Mouse (Mus musculus): ENCODE measurements around the gene Mtmr11.
"Not testable (repeated sequence)": the region's sequence is repeated elsewhere in the genome, so short reads cannot be mapped to it uniquely, and the experiment has no call there.

DNA sequence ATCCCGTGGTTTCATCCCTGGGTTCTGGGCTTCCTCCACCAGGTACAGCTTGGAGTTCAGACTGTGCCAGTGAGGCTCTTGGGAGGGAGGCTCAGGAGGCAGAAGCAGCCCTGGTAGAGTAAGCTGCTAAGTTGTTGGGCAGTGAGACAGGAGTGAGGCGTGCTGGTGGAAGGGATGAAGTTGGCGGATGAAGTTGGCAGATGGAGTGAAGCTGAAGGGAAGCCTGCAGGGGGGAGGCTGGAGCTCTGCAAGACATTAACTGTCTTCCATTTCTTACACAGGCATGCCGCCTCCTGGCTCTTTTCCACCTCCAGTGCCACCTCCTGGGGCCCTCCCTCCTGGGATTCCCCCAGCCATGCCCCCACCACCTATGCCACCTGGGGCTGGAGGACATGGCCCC lies 12.2 kb downstream of the Mtmr11 start:
- not testable (repeated sequence) for TF ChIP-seq CTCF, EP300 (IDR thresholded peaks at IDR 0.05; ENCODE audit: low read depth)

Measured in liver, embryonic 14.5 days (tissue).